Mouse (Mus musculus): ENCODE results near the gene Rplp2. TPM values are rescaled to one million over a fixed set of nuclear protein-coding genes. Genes with fewer than 3 reads are reported as not detected.

Gene Rplp2
- polyA plus RNA-seq, 1 experiment: 584 TPM

DNA sequence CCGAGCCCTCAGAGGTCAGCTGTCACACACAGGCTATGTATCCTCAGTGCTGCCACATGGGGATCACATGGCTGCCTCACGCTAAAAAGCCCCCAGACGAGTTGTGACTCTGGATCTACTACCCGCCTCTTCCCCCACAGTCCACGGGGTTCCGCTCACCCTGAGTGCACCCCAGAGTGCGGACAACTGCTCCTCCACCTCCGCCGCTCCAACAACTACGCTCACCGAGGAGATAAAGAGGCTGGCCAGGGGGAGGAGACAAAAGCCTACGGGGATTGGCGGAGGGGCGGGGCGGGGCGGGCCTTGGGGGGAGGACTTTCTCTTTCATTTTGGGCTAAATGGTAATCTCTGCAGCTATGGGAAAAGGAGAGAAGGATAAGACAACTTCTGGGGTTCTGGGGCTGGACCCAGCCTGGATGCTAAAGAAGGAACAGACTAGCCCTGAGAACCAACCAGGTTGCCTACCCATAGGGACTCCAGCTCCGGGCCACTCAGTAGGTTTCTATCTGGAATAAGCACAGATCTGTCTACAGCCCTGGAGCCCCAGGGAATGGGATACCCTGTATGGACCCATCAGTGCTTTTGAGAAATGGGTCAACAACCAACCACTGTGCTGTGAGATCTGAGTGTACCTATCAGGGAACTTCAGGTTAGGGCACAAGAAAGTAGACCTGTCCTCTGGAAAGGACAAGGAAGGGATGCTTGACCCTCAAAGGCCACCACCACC is 11.9 kb upstream of the Rplp2 start:
- H3K36me3 ChIP-seq (ENCODE audit: control insufficient read depth): peaks cover 78% of the 10 kb centered on the region
- peaks cover 77% of the 10 kb centered on the region for H3K4me1 ChIP-seq (ENCODE audit: control insufficient read depth)
- peak overlapping the region; percentile 59 for H3K4me3 ChIP-seq (replicated peaks)
- H3K27me3 ChIP-seq (ENCODE audit: control insufficient read depth): no peaks in the 10 kb centered on the region
- H3K9me3 ChIP-seq (ENCODE audit: control insufficient read depth, low read length): no peaks in the 10 kb centered on the region
- TF ChIP-seq GATA1 (IDR thresholded peaks at IDR 0.05; ENCODE audit: low read length) (no peak), TAL1 (IDR thresholded peaks at IDR 0.05; ENCODE audit: low read length) (no peak)

DNA sequence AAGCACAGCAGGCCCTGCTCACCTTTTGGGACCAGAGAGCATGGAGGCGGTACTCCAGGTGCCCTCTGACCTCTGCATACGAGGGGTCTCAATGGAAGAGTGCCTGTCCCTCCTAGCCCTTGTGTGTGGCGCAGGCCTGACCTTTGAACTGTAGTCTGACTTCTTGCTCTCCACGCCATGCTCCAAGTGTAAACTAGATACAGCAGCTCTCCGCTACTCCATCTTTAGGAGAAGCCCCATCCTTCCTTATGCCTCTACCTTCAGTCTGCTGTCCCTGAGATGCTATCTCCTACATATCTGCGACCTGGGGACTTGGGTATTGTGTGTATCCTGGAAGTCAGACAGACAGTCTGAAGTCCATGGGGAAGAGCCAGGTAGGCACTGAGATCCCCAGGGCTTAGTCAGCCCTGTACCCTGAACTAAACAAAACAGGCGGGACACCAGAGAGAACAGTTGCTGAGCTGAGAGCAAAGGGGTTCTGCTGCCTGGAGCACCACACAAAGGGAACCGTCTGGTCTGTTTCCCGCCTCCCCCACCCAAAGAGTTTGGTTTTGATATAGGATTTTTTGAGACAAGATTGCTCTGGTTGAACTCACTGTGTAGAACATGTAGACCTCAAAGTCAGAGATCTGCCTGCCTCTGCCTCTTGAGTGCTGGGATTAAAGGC is 11.2 kb upstream of the Rplp2 start:
- TF ChIP-seq GATA1 (IDR thresholded peaks at IDR 0.05; ENCODE audit: low read length): no peak
- TF ChIP-seq TAL1 (IDR thresholded peaks at IDR 0.05; ENCODE audit: low read length): no peak
- peaks cover 78% of the 10 kb centered on the region for H3K36me3 ChIP-seq (ENCODE audit: control insufficient read depth)
- H3K27me3 ChIP-seq (ENCODE audit: control insufficient read depth): no peaks in the 10 kb centered on the region
- no peaks in the 10 kb centered on the region for H3K9me3 ChIP-seq (ENCODE audit: control insufficient read depth, low read length)
- H3K4me3 ChIP-seq (replicated peaks): peak overlapping the region; percentile 59
- H3K4me1 ChIP-seq (ENCODE audit: control insufficient read depth): peaks cover 84% of the 10 kb centered on the region

DNA sequence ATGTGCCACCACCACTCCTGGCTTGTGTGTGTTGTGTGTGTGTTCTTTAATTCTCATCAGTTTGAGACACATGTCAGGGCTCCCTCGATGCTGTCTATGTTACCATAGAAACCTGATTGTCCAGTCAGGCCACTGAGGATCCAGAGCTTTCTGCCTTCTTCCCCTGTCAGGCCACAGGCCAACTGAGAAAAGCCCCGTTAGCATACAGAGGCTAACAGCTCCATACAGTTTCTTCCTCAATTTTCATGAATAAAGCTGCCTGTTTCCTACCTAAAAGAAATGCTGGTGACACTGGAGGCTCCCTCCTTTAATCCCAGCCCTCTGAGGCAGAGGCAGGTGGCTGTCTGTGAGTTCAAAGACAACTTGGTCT is 10.7 kb upstream of the Rplp2 start:
- H3K4me3 ChIP-seq (replicated peaks): peak overlapping the region; percentile 76
- H3K27me3 ChIP-seq (ENCODE audit: control insufficient read depth): no peaks in the 10 kb centered on the region
- peaks cover 78% of the 10 kb centered on the region for H3K36me3 ChIP-seq (ENCODE audit: control insufficient read depth)
- peaks cover 89% of the 10 kb centered on the region for H3K4me1 ChIP-seq (ENCODE audit: control insufficient read depth)
- TF ChIP-seq GATA1 (IDR thresholded peaks at IDR 0.05; ENCODE audit: low read length) (no peak), TAL1 (IDR thresholded peaks at IDR 0.05; ENCODE audit: low read length) (no peak)
- no peaks in the 10 kb centered on the region for H3K9me3 ChIP-seq (ENCODE audit: control insufficient read depth, low read length)

DNA sequence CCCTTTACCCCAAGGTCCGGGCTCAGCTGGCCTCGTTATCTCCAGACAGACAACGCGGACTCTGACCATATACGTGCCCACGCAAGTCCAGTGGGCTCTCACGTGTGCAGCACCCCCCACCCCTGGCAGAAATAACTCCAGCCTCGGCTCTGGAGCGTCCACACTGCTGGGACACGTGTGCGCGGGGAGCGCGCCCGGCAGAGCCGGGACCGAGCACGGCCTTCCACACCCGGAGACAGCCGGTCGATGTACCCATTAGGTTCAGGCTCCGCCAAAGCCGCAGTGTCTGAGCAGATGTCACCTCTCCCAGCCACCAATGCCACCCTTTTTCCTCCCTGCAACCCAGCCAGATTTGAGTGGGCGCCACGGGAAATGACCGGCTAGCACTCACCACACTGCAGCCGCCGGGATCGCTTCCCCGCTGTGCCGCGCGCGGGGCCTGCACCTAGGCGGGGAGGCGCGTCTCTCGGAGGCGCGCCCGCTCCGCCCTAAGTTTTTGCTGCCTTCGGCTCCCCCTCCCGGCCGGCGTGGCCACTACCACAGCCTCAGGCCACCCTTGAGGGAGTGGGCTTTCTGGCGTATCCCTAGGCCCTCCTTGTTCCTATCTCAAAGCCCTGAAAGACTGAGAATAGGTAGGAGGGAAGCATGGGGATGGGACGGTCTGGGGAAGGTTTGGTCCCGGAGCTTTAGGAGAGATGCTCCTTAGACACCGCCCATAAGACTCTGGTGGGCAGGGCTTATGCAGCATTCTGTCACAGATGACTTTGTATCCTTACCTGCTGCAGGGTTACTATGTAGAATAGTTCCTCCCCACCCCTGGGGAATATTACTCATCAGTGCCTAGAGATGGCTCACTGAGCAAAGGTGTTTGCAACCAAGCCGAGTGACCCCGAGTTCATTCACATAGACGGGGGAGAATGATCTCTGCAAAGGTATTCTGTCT is 9.7 kb upstream of the Rplp2 start, which contains the start of gene Slc25a22:
Slc25a22 (minus strand) TSS at position 715 of the 943 bp plus-strand sequence.
- H3K4me3 ChIP-seq (replicated peaks): peak within 1 kb of the TSS; percentile 76
- H3K27me3 ChIP-seq (ENCODE audit: control insufficient read depth): no peaks in the 10 kb centered on the region
- peaks cover 78% of the 10 kb centered on the region for H3K36me3 ChIP-seq (ENCODE audit: control insufficient read depth)
- TF ChIP-seq TAL1 (IDR thresholded peaks at IDR 0.05; ENCODE audit: low read length): no peak
- no peak for TF ChIP-seq GATA1 (IDR thresholded peaks at IDR 0.05; ENCODE audit: low read length)
- H3K9me3 ChIP-seq (ENCODE audit: control insufficient read depth, low read length): no peaks in the 10 kb centered on the region
- peaks cover 92% of the 10 kb centered on the region for H3K4me1 ChIP-seq (ENCODE audit: control insufficient read depth)

DNA sequence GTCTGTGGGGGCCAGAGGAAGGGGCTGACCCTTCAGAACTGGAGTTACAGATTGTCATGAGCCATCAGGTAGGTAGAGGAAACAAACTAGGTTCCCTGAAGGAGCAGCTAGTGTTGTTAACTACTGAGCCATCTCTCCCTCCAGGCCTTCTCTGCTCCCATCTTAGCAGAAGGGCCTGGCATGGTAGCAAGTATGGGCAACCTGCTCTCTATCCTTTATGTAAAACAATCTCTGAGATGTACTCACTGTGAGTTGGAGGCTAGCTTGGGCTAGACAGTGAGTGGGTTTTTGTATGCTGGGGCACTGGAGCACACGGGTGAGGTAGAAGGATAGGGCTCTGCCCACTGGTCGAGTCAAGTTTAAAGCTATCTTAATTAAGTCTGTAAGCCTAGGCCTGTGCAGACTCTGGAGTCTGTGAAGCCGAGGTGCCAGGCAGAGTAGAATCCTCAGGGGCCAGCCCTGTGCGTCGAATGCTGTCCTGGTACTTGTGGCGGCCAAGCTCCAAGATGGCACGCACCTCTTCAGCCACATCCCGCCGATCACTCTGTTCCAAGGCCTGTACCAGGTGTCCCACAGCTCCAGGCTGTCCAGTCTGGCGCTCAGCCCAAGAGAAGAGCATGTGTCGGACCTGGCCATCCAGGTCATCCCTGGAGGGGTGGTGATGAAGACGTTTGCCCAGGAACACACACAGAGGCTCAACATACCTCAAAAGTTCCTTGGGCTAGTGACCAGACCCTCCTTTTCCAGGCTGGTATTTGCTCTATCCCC is 8.8 kb upstream of the Rplp2 start:
- H3K4me1 ChIP-seq (ENCODE audit: control insufficient read depth): peaks cover 93% of the 10 kb centered on the region
- no peaks in the 10 kb centered on the region for H3K27me3 ChIP-seq (ENCODE audit: control insufficient read depth)
- no peak overlapping the region for H3K4me3 ChIP-seq (replicated peaks)
- peaks cover 76% of the 10 kb centered on the region for H3K36me3 ChIP-seq (ENCODE audit: control insufficient read depth)
- no peak for TF ChIP-seq TAL1 (IDR thresholded peaks at IDR 0.05; ENCODE audit: low read length)
- no peak for TF ChIP-seq GATA1 (IDR thresholded peaks at IDR 0.05; ENCODE audit: low read length)
- H3K9me3 ChIP-seq (ENCODE audit: control insufficient read depth, low read length): no peaks in the 10 kb centered on the region

DNA sequence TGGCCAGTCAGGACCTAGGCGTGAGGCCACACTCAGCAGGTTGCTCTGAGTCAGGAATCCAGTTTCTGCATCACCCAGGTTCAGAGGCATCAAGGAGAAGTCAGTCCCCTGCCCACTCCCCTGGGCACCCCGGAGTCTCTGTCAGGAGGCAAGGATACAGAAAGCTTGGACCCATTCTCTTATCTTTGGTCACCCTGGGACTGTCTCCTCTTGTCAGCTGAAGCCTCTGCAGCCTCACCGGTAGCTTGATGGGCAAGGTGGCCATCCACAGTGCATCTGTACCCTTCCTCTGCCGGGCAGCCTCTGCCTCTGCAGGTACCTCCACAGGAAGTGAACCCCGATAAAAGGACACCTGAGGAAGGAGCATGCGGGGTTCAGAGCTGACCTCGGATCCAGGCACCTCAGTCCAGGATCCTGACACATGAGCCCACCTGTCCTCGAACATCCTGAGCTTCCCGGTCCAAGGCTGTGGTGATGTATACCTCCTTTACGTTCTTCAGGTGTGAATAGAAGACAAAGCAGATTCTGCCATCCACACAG is 8.0 kb upstream of the Rplp2 start:
- Histone ChIP-seq H3K9me3 (ENCODE audit: control insufficient read depth, low read length) (no peaks in the 10 kb centered on the region), H3K27me3 (ENCODE audit: control insufficient read depth) (no peaks in the 10 kb centered on the region), H3K36me3 (ENCODE audit: control insufficient read depth) (peaks cover 69% of the 10 kb centered on the region), H3K4me1 (ENCODE audit: control insufficient read depth) (peaks cover 93% of the 10 kb centered on the region), H3K4me3 (replicated peaks) (no peak overlapping the region)
- TF ChIP-seq GATA1 (IDR thresholded peaks at IDR 0.05; ENCODE audit: low read length) (no peak), TAL1 (IDR thresholded peaks at IDR 0.05; ENCODE audit: low read length) (no peak)

DNA sequence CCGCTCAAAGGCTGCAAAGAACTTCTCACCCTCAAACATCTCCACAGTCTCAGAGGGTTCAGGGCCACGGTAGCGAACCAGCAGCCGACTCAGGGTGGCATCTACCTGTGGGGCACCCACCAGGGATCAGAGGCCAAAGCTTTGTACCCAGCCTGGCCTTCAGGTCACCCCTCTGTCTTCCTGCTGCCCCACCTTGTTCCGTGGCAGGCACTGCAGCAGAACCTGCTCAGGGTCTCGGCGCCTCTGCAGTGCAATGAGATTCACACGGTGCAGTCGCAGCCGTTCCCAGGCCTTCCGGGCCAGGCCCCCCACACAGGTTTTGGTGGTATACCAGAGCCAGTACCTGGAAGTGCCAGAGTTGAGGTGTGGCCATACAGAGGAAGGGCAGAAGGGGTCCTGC is 7.4 kb upstream of the Rplp2 start:
- Histone ChIP-seq H3K36me3 (ENCODE audit: control insufficient read depth) (peaks cover 69% of the 10 kb centered on the region), H3K4me3 (replicated peaks) (no peak overlapping the region), H3K27me3 (ENCODE audit: control insufficient read depth) (no peaks in the 10 kb centered on the region), H3K9me3 (ENCODE audit: control insufficient read depth, low read length) (no peaks in the 10 kb centered on the region), H3K4me1 (ENCODE audit: control insufficient read depth) (peaks cover 93% of the 10 kb centered on the region)
- TF ChIP-seq GATA1 (IDR thresholded peaks at IDR 0.05; ENCODE audit: low read length): no peak
- no peak for TF ChIP-seq TAL1 (IDR thresholded peaks at IDR 0.05; ENCODE audit: low read length)

DNA sequence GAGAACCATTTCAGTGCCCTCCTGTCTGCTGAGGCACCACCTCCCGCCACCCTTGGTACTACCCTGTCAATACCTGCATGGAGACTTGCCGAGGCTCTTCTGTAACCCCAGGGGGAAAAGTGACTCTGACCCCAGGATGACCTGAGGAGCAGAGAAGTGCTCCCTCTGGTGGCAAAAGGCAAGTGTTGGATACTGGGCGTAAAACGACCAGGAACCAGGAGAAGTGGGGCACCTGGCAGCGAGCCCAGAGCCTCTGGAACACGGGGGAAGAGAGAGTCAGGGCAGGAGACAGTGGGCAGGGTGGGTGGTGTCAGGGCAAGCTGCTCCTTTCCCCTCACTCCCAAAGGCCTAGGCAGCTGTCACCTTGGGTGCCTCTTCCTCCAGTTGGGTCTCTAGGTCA is 6.6 kb upstream of the Rplp2 start:
- Histone ChIP-seq H3K36me3 (ENCODE audit: control insufficient read depth) (peaks cover 68% of the 10 kb centered on the region), H3K9me3 (ENCODE audit: control insufficient read depth, low read length) (no peaks in the 10 kb centered on the region), H3K27me3 (ENCODE audit: control insufficient read depth) (no peaks in the 10 kb centered on the region), H3K4me1 (ENCODE audit: control insufficient read depth) (peaks cover 87% of the 10 kb centered on the region), H3K4me3 (replicated peaks) (peak overlapping the region; percentile 23)
- TF ChIP-seq GATA1 (IDR thresholded peaks at IDR 0.05; ENCODE audit: low read length) (no peak), TAL1 (IDR thresholded peaks at IDR 0.05; ENCODE audit: low read length) (no peak)
